Mouse (Mus musculus) gastrocnemius, postnatal 4 days (tissue): ENCODE results near the gene Hebp1. TPM values are rescaled to one million over a fixed set of nuclear protein-coding genes. Genes with fewer than 3 reads are reported as not detected.

Experiments used
- DNase-seq, 2 experiments: peaks; one replicate each; pipeline ENCODE4 v3.0.0; 2021 to 2022; ENCODE audit warnings: low spot score in 2 of 2, mixed read lengths in 2 of 2
- total RNA-seq, 2 experiments: library from RNA; stranded (reverse); gene quantifications; 2 replicates each; pipeline ENCODE4 v1.2.3; 2021

Hebp1 gene
- total RNA-seq, 2 experiments from 2014 or later, result 20.7 to 30.2 TPM

DNA sequence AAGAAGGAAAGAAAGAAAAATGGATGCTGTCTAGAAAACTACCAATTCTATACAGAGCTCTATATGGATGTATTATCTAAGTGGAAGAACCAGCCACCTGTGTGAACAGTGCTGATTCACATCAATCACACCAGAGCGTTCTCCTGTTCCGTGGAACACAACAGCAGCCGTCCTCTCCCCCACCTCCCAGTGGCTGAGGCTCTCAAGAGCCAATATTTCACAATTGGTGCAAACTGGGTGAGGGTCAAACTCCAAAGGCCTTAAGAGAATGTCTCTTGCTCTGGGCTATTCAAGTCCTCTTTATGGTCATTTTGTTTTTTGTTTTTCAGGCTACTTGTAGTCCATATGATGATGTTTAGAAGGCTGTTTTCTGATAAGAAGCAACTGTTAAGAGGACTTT is 32.6 kb downstream of the Hebp1 start:
- no peak for DNase-seq

- no peak for DNase-seq
Observed at GRCm38 (mm10) chr6:135162861-135163260, 35.0 kb downstream of the Hebp1 start.

- DNase-seq, result no peak
Observed at GRCm38 (mm10) chr6:135162311-135162710, 35.5 kb downstream of the Hebp1 start.

DNA sequence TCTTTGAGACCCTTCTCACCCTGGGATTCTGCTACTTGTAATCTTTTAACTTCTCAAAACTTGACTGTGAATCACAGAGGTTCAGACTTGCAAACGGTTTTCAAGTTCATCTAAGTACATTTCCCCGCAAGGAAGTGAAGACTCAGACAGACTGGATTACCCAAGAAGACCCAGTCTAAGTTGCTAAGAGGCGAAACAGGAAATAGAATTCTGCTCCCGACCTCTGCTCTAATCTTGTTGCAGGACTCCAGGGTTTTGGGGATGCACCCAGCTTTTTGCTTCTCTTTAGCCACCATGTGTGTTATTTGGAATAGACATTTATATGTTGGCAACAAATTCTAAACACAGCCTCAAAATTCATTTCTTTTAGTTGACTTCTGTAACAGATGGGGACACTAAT is 36.5 kb downstream of the Hebp1 start:
- DNase-seq, result no peak

- no peak for DNase-seq
Observed at GRCm38 (mm10) chr6:135158509-135158908, 39.3 kb downstream of the Hebp1 start.

DNA sequence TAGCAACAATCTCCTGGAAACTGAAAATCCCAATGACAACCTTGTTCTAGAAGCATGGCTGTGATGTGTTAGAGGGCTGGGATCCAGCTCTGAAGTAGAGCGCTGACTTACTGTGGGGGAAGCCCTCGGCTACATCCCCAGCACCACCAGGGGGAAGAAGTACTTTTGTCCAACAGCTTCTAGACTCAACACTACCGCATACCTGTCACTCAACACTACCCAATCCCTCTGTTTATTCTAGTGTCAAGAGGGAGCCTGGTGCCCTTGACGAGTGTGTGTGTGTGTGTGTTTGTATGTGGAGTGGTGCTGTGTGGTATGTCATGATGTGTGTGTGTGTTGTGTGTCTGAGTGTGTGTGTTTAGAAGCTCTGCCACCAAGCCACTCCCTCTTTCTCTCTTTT is 40.3 kb downstream of the Hebp1 start:
- DNase-seq, result no peak

- no peak for DNase-seq
Observed at GRCm38 (mm10) chr6:135156597-135156996, 41.2 kb downstream of the Hebp1 start.

GRCm38 (mm10) chr6:135153719-135154118 is 44.1 kb downstream of the Hebp1 start:
- no peak for DNase-seq

DNA sequence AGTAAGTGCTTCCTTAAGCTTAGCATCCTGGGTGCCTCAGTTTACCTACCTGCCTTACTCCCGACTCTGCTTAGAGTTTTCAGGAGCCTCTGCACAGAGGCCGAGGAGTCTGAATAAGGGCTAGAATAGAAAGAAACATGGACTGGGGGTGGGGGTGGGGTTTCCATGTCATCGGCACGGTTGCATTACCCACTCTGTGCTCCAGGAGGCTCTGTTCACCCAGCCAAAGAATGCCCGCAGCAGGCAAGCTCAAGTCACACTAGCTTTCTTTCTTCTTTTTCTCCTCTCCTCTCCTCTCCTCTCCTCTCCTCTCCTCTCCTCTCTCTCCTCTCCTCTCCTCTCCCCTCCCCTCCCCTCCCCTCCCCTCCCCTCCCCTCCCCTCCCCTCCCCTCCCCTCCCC is 47.5 kb downstream of the Hebp1 start:
- DNase-seq, result no peak

GRCm38 (mm10) chr6:135149722-135150121 is 48.1 kb downstream of the Hebp1 start:
- no peak for DNase-seq

GRCm38 (mm10) chr6:135149175-135149574 is 48.6 kb downstream of the Hebp1 start:
- DNase-seq, result no peak

DNA sequence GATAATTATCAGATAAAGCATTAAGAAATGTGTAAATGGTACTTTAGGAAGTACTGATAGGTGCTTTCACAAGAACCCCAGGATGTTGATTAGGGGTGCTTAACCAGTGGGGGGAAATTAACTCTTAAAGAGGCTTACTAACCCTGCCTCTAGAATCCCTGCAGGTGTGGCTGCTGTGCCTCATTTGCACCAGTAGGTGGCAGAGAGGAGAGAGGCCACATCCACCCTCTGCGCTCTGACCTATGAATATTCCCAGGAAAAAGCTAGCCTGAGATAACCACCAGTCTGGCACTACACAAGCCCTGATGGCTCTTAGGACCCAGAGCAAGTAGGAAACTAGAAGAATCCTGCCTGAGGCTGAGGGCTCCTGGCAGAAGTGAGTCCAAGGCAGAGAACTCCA is 49.3 kb downstream of the Hebp1 start:
- DNase-seq, result no peak

DNA sequence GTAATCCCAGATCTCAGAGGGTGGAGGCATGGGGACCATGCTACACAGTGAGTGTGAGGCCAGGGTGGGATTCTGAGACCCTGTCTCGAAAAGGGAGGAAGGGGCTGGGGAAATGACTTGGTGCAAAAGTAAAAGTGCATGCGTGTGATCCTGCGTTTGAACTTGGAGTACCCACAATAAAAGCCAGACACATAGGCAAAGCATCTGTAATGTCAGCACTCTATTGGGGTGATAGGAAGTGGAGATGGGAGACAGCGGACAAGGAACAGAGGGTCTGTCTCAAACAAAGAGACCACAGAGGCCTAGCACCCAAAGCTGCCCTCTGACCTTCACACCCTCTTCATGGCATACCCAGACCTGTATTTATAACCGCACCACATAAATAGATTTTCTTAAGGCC is 51.8 kb downstream of the Hebp1 start:
- no peak for DNase-seq

GRCm38 (mm10) chr6:135144516-135144915 is 53.3 kb downstream of the Hebp1 start:
- no peak for DNase-seq

- no peak for DNase-seq
Observed at GRCm38 (mm10) chr6:135143151-135143550, 54.7 kb downstream of the Hebp1 start.

- no peak for DNase-seq
Observed at GRCm38 (mm10) chr6:135141451-135142147, 56.2 kb downstream of the Hebp1 start.

- DNase-seq, result peak in 1 of 2 experiments; percentile 28
Observed at GRCm38 (mm10) chr6:135138746-135139145, 59.1 kb downstream of the Hebp1 start.

- no peak for DNase-seq
Observed at GRCm38 (mm10) chr6:135138207-135138606, 59.6 kb downstream of the Hebp1 start.

DNA sequence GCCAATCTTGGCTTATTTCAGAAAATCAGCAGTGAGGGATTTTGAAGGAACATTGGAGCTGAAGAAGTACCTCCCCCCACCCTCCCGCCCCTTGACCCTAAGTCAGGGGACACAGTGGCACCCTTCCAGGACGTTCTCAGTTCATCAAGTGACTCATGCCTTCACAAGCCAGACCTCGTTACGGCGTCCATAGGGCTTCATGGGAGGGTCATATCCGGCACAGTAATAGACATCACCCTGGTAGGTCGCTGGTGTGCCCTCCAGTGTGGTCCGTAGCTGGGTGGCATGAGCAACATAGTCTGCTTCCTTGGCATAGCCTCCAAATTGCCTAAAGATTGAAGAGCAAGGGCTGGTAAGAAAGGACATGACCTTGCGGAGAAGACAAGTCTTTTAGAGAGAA is 60.1 kb downstream of the Hebp1 start:
- DNase-seq, result peak in 1 of 2 experiments; percentile 49

DNA sequence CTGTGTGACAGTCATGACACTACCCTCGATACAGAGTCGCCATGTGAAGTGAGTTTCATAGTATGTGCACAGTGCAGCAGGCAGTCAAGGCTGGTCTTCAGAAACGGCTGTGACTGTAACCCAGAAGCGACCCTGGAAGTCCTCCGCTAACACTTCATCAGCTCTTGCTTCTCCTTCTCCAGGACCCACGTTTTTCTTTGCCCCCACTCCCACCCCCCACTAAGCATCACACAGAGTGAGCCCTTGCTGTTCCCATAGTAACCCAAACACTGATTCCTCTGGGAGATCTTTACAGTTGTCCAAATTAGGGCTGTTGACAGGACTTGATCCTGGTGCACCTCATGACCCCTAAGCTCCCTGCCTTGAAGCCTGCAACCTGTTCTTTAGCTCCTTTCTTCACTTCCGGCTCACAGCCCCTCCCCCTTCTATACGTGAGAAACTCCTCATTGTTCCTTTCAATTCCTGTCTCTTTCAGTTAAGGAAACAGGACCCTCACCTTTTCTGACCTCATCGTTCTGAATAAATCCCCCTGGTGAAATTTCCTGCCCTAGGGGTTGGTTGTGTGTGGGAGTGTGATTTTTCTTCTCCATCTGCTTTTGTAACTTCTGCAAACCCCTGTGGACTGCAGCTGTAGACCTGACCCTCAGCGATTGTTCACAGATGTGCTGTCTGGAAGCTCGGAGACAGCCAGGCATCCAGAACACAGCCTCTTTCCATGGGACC is 61.2 kb downstream of the Hebp1 start:
- DNase-seq, result peak in 1 of 2 experiments; percentile 37

DNA sequence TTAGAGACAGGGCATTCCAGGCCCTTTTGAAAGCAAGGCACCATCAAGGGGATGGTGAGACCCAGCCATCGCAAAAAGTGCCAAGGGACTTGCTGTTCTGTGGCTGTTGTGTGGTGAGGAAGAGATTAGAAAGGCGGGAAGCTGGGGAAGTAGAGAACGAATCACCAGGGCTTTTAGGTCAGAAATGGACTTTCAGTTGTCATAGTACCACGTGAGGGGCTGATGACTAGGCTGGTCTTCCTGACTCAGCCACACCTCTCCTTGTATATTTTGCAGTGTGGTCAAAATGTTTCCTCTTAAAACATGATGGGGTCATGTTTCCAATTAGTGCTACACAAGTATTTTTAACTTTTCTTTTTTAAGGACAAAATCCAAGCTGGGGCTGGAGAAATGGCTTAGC is 62.1 kb downstream of the Hebp1 start:
- DNase-seq, result no peak

DNA sequence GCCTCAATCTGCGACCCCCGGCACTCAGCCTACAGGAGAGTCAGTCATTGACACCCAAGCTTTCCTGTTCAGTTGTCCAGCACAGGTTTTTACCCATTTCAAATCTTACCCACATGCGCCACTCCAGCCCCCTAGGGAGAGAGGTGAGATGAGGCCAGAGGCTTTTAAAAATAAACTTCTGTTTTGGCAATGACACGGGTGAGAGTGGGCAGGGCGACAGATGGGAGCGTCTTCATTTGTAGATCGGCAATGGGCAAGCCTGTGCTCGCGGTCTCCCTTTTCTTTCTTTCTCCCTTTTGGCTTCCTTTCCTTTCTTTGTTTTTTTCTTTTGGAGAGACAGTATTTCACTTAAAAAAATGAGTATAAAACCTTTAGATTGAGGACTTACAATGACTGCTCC is 64.3 kb downstream of the Hebp1 start:
- DNase-seq, result no peak

GRCm38 (mm10) chr6:135133086-135133485 is 64.7 kb downstream of the Hebp1 start:
- DNase-seq, result no peak
